Mouse (Mus musculus) left cerebral cortex, adult 11 months (tissue): ENCODE results near the gene Gab2.
"Not testable (repeated sequence)": the region's sequence is repeated elsewhere in the genome, so short reads cannot be mapped to it uniquely, and the experiment has no call there.

ENCODE experiments used
- DNase-seq: peaks from one replicate; pipeline ENCODE4 v3.0.0; 2022; ENCODE audit warnings: low spot score

Gab2 gene

GRCm38 (mm10) chr7:97151082-97151813, 69.9 kb downstream of the Gab2 start:
- DNase-seq, result no peak

GRCm38 (mm10) chr7:97154756-97155487, 73.5 kb downstream of the Gab2 start:
- DNase-seq, result no peak

GRCm38 (mm10) chr7:97164261-97164660, 82.9 kb downstream of the Gab2 start:
- DNase-seq, result no peak

GRCm38 (mm10) chr7:97171089-97171488, 89.7 kb downstream of the Gab2 start:
- DNase-seq, result no peak

- DNase-seq, result no peak
These were observed 90.3 kb downstream of the Gab2 start for GRCm38 (mm10) chr7:97171719-97172118.

- no peak for DNase-seq
These were observed 90.7 kb downstream of the Gab2 start for GRCm38 (mm10) chr7:97172126-97172525.

GRCm38 (mm10) chr7:97181931-97182330, 100.5 kb downstream of the Gab2 start:
- no peak for DNase-seq

- no peak for DNase-seq
These were observed 102.0 kb downstream of the Gab2 start for GRCm38 (mm10) chr7:97183426-97183825.

- DNase-seq, result no peak
These were observed 102.6 kb downstream of the Gab2 start for GRCm38 (mm10) chr7:97184005-97184404.

GRCm38 (mm10) chr7:97187387-97188081, 106.1 kb downstream of the Gab2 start:
- DNase-seq, result no peak

GRCm38 (mm10) chr7:97189116-97189515, 107.7 kb downstream of the Gab2 start:
- DNase-seq, result no peak

- no peak for DNase-seq
These were observed 122.5 kb downstream of the Gab2 start for GRCm38 (mm10) chr7:97203907-97204306.

GRCm38 (mm10) chr7:97208811-97209549, 127.6 kb downstream of the Gab2 start:
- DNase-seq, result no peak

- DNase-seq, result no peak
These were observed 128.8 kb downstream of the Gab2 start for GRCm38 (mm10) chr7:97210064-97210685.

GRCm38 (mm10) chr7:97211117-97211516, 129.7 kb downstream of the Gab2 start:
- DNase-seq, result no peak

- no peak for DNase-seq
These were observed 142.4 kb downstream of the Gab2 start for GRCm38 (mm10) chr7:97223836-97224235.

GRCm38 (mm10) chr7:97245261-97245949, 164.0 kb downstream of the Gab2 start:
- peak; percentile 32 for DNase-seq

GRCm38 (mm10) chr7:97245950-97246578, 164.7 kb downstream of the Gab2 start:
- DNase-seq, result not testable (repeated sequence)

GRCm38 (mm10) chr7:97247661-97248060, 166.3 kb downstream of the Gab2 start:
- DNase-seq, result no peak

GRCm38 (mm10) chr7:97248136-97248535, 166.8 kb downstream of the Gab2 start:
- DNase-seq, result no peak

- DNase-seq, result no peak
These were observed 170.3 kb downstream of the Gab2 start for GRCm38 (mm10) chr7:97251638-97252037.
